Mouse (Mus musculus) erythroblast, embryonic 14.5 days (primary cell): ENCODE results near the gene Iars. TPM values are rescaled to one million over a fixed set of nuclear protein-coding genes. Genes with fewer than 3 reads are reported as not detected.
"Not testable (repeated sequence)": the region's sequence is repeated elsewhere in the genome, so short reads cannot be mapped to it uniquely, and the experiment has no call there.

ENCODE experiments used
- H3K27me3 ChIP-seq: 2 replicates; pipeline ENCODE4 v1.6.1; 2012; ENCODE audit warnings: inconsistent platforms; ENCODE audit not compliant: control insufficient read depth
- H3K36me3 ChIP-seq: 2 replicates; pipeline ENCODE4 v1.6.1; 2012; ENCODE audit warnings: mild to moderate bottlenecking, inconsistent platforms; ENCODE audit not compliant: control insufficient read depth
- H3K4me1 ChIP-seq: 2 replicates; pipeline ENCODE4 v1.6.1; 2012; ENCODE audit warnings: inconsistent platforms; ENCODE audit not compliant: control insufficient read depth
- H3K4me3 ChIP-seq: replicated peaks from 2 replicates; pipeline ENCODE3; 2012; ENCODE audit warnings: moderate library complexity, mild to moderate bottlenecking, inconsistent platforms
- H3K9me3 ChIP-seq: 2 replicates; pipeline ENCODE4 v1.6.1; 2012; ENCODE audit warnings: low read length, inconsistent platforms, mixed read lengths; ENCODE audit not compliant: control insufficient read depth
- GATA1 ChIP-seq: IDR thresholded peaks from 2 replicates; pipeline ENCODE4 v1.6.1; 2012; ENCODE audit warnings: low read length, inconsistent platforms, mixed read lengths
- TAL1 ChIP-seq: IDR thresholded peaks from 3 replicates; pipeline ENCODE4 v1.6.1; 2012; ENCODE audit warnings: low read length, inconsistent platforms, mixed read lengths
- polyA plus RNA-seq: library from polyadenylated mRNA; stranded (reverse); fragments of >175 nt; gene quantifications from 2 replicates; pipeline ENCODE4 v1.2.3, GENCODE M21; 2012

Iars gene
- polyA plus RNA-seq, 1 experiment, result 1.2 TPM

- Histone ChIP-seq H3K4me3 (no peak overlapping the region), H3K9me3 (peaks cover 4% of the 10 kb centered on the region; the same call in 1 of the 2 replicates), H3K4me1 (peaks cover 20% of the 10 kb centered on the region), H3K36me3 (no peaks in the 10 kb centered on the region), H3K27me3 (no peaks in the 10 kb centered on the region)
- no peak for TF ChIP-seq GATA1
Observed at GRCm38 (mm10) chr13:49765306-49765705, 83.4 kb downstream of the Iars start.

DNA sequence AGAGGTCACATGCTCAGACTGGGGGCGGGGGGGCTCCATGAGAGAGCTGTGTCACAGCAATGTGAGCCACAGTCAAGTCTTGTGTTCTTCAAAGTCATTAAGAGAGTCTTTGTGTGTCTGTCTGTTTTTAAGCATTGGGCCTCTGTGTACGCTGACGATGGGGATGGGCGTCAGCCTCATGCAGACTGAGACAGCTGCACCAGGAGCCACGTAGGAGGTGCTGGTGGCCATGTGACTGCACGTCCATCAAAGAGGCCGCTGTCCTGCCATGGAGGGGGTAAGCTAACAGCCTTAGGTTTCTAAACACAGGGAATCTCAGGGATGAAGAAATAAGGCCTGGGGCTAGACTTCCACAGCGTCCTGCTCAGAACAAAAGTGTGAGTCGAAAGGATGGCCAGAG is 84.4 kb downstream of the Iars start:
- Histone ChIP-seq H3K4me3 (no peak overlapping the region), H3K27me3 (no peaks in the 10 kb centered on the region), H3K9me3 (peaks cover 4% of the 10 kb centered on the region; the same call in 1 of the 2 replicates), H3K36me3 (no peaks in the 10 kb centered on the region), H3K4me1 (peaks cover 20% of the 10 kb centered on the region)
- TF ChIP-seq TAL1 (no peak), GATA1 (no peak)

DNA sequence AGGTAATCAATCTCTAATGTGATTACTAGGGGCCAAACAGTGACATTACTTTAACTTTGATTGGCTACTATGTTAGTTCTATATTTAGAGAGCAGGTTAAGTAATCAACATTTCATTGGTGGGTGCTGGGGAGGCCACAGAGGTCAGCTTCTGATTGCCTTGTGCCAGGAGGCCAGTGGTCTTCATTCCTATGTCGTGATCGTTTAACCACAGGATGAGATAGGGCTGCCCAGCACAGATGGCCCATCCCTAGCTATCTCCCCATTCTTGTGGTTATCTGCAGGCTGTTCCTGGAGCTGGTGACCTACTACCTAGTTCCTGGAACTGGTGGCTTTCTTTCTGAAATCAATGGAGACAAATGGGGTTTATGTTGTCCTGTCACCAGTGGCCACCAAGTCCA is 86.1 kb downstream of the Iars start:
- Histone ChIP-seq H3K4me3 (no peak overlapping the region), H3K9me3 (no peaks in the 10 kb centered on the region), H3K36me3 (no peaks in the 10 kb centered on the region), H3K4me1 (peaks cover 20% of the 10 kb centered on the region), H3K27me3 (no peaks in the 10 kb centered on the region)
- TF ChIP-seq GATA1 (no peak), TAL1 (no peak)

- H3K4me3 ChIP-seq, result no peak overlapping the region
- TF ChIP-seq GATA1 (no peak), TAL1 (no peak)
- H3K36me3 ChIP-seq, result no peaks in the 10 kb centered on the region
- H3K4me1 ChIP-seq, result peaks cover 20% of the 10 kb centered on the region
- H3K9me3 ChIP-seq, result no peaks in the 10 kb centered on the region
- no peaks in the 10 kb centered on the region for H3K27me3 ChIP-seq
Observed at GRCm38 (mm10) chr13:49769111-49769510, 87.2 kb downstream of the Iars start.

DNA sequence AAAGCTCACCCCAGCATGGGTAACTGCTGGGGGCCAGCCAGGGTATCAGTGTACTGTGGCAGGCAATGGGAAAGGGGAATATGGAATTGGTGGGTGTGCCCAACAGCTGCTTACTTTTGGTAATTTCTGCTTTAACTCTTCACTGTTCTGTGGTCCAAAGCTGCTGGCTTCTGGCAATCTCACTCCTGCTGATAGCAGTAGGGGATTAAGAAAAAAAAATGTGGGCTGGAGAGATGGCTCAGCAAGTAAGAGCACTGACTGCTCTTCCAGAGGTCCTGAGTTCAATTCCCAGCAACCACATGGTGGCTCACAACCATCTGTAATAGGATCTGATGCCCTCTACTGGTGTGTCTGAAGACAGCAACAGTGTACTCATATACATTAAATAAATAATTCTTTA is 89.6 kb downstream of the Iars start:
- H3K4me3 ChIP-seq, H3K36me3 ChIP-seq, H3K9me3 ChIP-seq, H3K27me3 ChIP-seq: not testable (repeated sequence)
- peaks cover 20% of the 10 kb centered on the region for H3K4me1 ChIP-seq

Other genes starting within 250 kb of the Iars start
- 0.02 TPM in 2 replicates for gene Tes3-ps, start 188.8 kb upstream of the Iars start, polyA plus RNA-seq
- not detected in 2 replicates for gene Ecm2, start 177.3 kb upstream of the Iars start, polyA plus RNA-seq
- gene Aspn, start 137.7 kb upstream of the Iars start, polyA plus RNA-seq, result not detected in 2 replicates
- not detected in 2 replicates for gene Omd, start 99.6 kb upstream of the Iars start, polyA plus RNA-seq
- gene Ogn, start 74.1 kb upstream of the Iars start, polyA plus RNA-seq, result not detected in 2 replicates
- gene Cenpp, start 29.3 kb upstream of the Iars start, polyA plus RNA-seq, result 1.2 and 1.5 TPM in 2 replicates
- 0.09 TPM in 2 replicates for gene Nol8, start 29.0 kb upstream of the Iars start, polyA plus RNA-seq
- gene Gm30302, start 116.9 kb downstream of the Iars start, polyA plus RNA-seq, result not detected in 2 replicates